Mouse (Mus musculus) erythroblast, embryonic 14.5 days (primary cell): Measurements from ENCODE around the gene Gm20431.

Experiments used
- GATA1 ChIP-seq: IDR thresholded peaks from 2 replicates; pipeline ENCODE4 v1.6.1; 2012; ENCODE audit warnings: low read length, inconsistent platforms, mixed read lengths
- TAL1 ChIP-seq: IDR thresholded peaks from 3 replicates; pipeline ENCODE4 v1.6.1; 2012; ENCODE audit warnings: low read length, inconsistent platforms, mixed read lengths

DNA sequence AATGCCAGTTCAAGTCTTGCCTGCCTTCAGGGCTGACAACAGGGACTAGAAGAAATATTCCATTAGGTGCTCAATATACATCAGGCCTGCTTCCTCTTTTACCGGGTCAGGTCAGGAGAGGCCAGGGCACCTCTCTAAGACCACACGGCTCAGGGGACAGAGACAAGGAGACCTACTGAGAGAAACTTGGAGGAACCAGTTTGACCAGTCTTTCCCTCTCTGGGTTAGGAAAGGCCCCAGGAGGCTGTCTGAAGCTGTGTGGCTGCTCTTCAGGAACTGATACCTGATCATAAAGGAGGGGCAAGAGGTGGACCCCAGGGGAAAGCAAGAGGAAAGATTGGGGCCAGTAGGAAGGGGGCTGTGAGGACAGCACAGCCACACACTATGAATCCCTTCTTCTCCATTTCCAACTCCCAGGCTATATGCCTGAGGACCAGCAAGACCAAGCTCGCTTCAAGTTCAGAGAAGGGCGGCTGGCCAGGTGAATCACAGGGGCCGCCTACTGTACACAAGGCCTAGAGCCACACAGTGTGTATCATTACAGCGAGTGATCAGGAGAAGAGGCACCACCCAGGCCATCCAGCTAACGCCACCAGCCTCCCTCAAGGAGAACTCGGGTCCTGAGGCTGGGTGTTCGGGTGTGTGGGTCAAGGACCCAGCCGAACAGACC is 2.0 kb downstream of the Gm20431 start:
- TF ChIP-seq GATA1 (no peak), TAL1 (no peak)
